Mouse (Mus musculus) MEL-GATA-1-ER (cell line): ENCODE measurements at regions not wholly inside any gene's neighbourhood (a gene's known extent, or its start where the extent isn't known, plus 50 kb on each side); places are given as distances from the start of the nearest gene placed in this dataset.
"Not testable (repeated sequence)": the region's sequence is repeated elsewhere in the genome, so short reads cannot be mapped to it uniquely, and the experiment has no call there.

Source experiments
- DNase-seq: peaks from one replicate; pipeline ENCODE4 v3.0.0-alpha.2; 2012; ENCODE audit warnings: low read depth; ENCODE audit errors: extremely low read depth

- DNase-seq: no peak
Observed at GRCm38 (mm10) chr3:33440905-33441304, 297.9 kb upstream of the Pex5l start.

GRCm38 (mm10) chr3:33440500-33440899 lies 297.5 kb upstream of the Pex5l start:
- no peak for DNase-seq

DNA sequence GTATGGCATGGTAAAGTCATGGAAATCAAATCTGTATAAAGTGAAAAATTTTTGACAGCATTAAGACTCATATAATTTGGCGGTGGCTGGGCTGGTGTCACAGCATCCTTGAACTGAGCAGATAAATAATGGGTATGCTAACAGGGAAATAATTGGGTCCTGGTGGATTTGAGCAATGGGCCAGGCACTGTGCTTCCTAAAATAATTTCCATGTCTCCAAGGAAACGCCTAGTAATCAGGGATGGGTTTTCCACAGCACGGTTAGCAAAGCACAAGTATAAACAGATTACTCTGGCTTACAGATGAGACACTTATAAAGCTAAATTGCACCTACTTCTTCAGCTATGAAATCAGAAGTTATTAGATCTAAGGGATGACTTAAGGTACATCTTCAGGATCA lies 273.9 kb upstream of the Pex5l start:
- DNase-seq: no peak

DNA sequence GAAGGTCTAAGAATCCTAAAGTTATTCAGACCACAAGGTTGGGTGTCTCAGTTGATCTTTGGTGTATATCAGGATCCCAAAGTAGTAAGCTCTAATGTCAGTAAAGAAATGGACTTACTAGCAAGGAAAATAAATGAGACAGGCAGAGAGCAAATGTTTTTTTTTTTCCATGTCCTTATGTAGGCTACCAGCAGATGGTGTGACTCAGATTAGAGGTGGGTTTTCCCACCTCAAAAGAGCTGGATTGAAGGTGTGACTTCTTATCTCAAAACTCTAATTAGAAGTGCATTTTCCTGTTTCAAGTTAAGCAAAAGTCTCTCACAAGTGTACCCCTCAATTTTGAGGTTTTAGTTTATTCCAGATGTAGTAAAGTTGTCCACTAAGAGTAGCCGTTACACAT lies 273.3 kb upstream of the Pex5l start:
- no peak for DNase-seq

GRCm38 (mm10) chr3:33401904-33402303 lies 258.9 kb upstream of the Pex5l start:
- no peak for DNase-seq

GRCm38 (mm10) chr3:33399321-33399720 lies 256.3 kb upstream of the Pex5l start:
- DNase-seq: no peak

DNA sequence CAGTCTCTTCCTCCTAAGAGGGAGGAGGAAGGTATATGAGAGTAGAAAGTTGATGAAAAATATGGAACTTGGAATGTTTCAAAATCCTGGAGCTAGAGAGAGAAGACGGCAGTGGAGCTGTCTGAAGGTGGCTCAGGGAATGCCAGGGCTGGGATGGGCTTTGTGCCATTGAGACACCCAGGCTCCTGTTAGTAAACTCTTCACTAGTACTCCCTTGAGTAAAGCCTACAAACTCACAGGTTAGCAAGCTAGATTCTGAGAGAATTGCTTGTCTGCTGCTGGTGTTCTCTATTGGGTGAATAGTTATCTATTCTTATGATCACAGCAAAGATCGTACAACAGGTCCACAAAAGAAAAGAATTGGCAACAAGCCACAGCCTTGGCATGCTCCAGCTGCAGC lies 255.3 kb upstream of the Pex5l start:
- no peak for DNase-seq

- DNase-seq: no peak
Observed at GRCm38 (mm10) chr3:33397217-33397616, 254.2 kb upstream of the Pex5l start.

DNA sequence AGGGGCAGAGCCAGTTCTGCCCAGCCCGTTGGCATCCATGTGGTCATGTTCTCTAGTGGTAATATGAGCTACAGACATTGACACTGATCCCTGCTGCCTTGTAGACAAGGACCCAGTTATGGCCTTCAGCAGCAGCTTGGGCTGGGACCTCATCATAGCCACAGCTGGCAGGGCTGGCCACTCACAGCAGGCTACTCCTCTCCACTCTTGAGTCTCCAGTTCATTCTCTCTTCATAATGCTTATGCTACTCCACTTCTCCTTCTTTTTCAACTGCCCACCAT lies 249.4 kb upstream of the Pex5l start:
- no peak for DNase-seq

DNA sequence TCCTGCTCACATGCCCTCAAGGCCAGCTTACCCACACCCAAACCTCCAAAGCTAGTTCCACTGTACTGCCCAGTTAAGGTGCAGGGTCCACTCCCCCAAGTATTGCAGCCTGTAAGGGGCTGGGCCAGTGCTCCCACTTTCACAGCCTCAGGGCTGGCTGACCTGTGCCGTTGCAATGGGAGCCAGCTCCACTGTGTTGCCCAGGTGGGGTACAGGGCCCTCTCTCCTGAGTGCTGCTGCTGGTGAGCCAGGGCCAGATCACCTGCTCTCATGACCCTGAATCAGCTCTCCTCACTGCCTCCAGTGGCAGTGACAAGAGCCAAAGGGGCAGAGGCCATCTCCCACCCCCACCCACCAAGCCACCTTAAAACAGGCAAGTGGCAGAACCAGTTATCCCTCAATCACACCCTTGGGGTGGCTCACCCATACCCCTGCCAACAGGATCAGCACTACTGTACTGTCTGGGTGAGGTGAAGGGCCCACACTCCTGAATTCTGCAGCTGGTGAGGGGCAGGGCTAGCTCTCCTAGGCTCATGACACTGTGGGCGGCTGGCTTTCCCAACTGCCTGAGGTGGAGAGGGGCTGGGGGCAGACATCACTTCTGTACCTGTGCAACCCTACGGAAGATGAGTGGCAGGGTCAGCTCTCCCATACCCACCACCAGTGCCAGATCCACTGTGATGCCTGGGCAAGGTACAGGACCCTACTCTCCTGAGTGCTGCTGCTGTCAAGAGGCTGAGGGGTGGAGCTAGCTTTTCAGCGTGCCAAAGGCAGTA lies 248.9 kb upstream of the Pex5l start:
- DNase-seq: no peak

- no peak for DNase-seq
Observed at GRCm38 (mm10) chr3:33388171-33388570, 245.1 kb upstream of the Pex5l start.

DNA sequence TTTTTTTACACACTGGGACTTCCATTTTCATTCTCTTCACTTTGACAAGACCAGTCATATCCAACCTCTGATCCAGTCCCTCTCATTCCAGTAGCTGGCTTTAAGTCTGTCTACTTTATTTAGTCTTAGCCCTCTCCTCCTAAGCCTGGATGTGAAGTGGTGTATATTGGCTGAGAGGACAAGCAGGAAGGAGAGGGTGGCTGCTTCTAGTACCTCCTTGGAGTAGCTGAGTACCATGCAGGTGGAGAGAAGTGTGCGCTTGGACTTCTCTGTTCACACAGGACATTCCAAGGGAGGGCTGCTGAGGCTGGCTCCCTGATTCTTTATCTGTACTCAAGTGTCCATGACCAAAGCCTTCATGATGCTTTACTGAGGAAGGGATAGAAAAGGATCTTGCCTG lies 240.6 kb upstream of the Pex5l start:
- DNase-seq: no peak

DNA sequence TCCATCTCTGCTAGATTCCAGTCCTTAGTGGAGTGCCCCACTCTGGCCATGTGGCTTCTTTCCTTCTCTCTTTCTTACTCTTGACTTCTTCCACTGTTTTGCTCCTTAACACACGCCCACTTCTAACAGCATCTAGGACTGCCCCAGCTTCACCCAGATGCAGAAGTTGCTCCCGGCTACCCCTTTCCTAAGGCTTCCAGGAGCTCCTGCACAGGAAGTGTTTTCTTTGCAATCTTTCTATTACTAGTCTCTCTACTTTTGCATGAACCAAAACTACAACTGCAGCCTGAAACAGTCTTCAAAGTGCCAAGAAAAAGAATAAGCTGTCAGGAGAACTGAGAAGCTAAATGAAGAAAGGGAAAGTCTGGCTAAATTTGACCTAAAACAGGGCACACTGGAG lies 236.6 kb upstream of the Pex5l start:
- DNase-seq: no peak

DNA sequence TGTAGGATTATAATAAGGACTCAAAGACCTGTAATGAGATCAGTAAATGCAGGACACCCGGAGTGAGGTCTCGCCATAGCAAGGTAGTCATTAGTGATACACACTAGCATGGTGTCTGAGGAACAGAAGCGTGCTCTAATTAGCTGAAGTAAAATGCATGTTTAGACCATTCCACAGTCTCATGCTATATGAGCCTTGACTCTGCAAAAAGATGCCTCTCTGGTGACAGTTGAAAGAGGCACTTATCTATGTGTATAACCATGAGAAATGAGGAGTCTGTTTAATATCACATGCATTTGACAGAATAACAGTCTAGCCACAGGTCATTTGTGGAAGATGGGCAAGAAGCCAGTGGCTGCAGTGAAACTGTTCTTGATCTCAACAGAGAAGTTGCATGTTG lies 232.1 kb upstream of the Pex5l start:
- no peak for DNase-seq

DNA sequence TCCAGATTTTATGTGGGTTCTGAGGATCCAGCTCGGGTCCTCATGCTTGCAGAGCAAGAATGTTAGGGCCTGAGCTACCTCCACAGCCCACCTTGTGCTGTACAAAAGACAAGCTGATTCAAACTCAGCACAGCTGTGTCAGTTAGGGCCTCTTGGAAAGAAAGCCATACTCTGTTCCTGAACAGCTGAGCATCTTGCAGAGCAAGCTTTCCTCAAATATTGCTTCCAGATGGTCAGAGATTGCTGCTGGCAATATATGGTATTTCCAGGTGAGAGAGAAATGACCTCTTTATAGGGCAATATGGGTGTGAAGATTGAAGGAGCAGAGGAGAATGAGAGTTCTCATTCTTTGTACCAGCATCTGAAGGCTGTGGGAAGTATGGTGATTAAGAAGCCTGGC lies 229.8 kb upstream of the Pex5l start:
- DNase-seq: no peak

- no peak for DNase-seq
Observed at GRCm38 (mm10) chr3:33363521-33363920, 220.5 kb upstream of the Pex5l start.

- DNase-seq: no peak
Observed at GRCm38 (mm10) chr3:33360030-33360429, 217.0 kb upstream of the Pex5l start.

GRCm38 (mm10) chr3:33353860-33354259 lies 210.8 kb upstream of the Pex5l start:
- no peak for DNase-seq

GRCm38 (mm10) chr3:33350986-33351385 lies 207.9 kb upstream of the Pex5l start:
- no peak for DNase-seq

GRCm38 (mm10) chr3:33334056-33334455 lies 191.0 kb upstream of the Pex5l start:
- DNase-seq: no peak

DNA sequence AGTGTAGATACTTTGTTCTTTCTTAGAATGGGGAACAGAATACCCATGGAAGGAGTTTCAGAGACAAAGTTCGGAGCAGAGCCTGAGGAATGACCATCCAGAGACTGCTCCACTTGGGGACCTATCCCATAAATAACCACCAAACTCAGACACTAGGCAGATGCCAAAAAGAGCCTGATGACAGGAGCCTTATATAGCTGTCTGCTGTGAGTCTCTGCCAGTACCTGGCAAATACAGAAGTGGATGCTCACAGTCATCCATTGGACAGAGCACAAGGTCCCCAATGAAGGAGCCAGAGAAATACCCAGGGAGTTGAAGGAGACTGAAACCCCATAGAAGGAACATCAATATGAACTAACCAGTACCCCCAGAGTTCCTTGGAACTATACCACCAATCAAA lies 174.6 kb upstream of the Pex5l start:
- DNase-seq: not testable (repeated sequence)

GRCm38 (mm10) chr3:33312230-33312825 lies 169.3 kb upstream of the Pex5l start:
- DNase-seq: no peak

DNA sequence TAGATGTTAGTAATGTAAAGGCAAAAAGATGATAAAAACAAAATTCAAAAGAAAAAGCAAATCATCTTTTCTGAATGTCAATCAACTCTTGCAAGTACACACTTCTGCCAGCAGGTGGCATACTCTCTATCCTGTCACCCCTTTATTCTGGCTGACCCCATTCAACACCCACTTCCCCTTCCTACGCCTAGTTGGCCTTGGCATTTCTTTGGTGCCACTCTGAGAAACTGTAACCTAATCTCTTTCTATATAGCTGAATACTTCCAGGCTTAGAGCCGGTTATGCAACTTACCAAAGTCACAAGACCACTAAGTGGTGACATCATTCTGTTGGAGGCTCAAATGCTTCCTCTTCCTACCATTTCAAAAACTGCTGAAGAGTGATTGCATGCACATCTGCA lies 165.2 kb upstream of the Pex5l start:
- DNase-seq: peak; percentile 0

DNA sequence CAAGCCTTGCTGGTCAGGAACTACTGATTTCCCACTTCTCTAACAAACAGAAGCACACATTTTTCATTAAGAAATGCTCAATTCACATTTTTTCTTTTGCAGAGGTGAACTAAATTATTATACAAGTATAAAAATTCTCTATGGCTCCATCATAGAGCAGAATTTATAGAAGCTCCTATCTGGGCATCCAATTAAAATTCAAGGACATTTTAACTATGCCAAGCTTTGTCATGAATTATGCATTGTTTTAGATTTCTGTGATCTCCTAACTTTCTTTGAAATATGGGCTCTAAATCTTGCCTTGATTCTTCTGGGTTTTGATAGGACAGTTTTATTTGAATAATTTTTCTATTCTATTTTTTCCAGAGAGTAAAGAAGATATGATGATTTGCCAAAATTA lies 163.1 kb upstream of the Pex5l start:
- DNase-seq: no peak
